Mouse (Mus musculus) E14TG2a.4 (cell line): ENCODE data around the gene Eefsec.

Source experiments
- CTCF ChIP-seq: conservative IDR thresholded peaks from 2 replicates; pipeline ENCODE4 v1.5.1; 2014; ENCODE audit warnings: low read length
- NANOG ChIP-seq: IDR thresholded peaks from 2 replicates; pipeline ENCODE4 v1.6.1; 2014; ENCODE audit warnings: borderline replicate concordance, low read length, mixed read lengths

GRCm38 (mm10) chr6:88454545-88454944 is 8.2 kb upstream of the Eefsec start:
- no peak for TF ChIP-seq CTCF
- TF ChIP-seq NANOG = no peak; the same call in 1 of the 2 replicates
